Mouse (Mus musculus) layer of hippocampus, adult 8-10 months (tissue): Measurements from ENCODE around the gene Pgghg. TPM values are rescaled to one million over a fixed set of nuclear protein-coding genes. Genes with fewer than 3 reads are reported as not detected.
A peak's percentile ranks its signal among the peaks of the same experiment; 100 is the strongest.
"Not testable (repeated sequence)": the region's sequence is repeated elsewhere in the genome, so short reads cannot be mapped to it uniquely, and the experiment has no call there.

Experiments used
- DNase-seq, 2 experiments: peaks; one replicate each; pipeline ENCODE4 v3.0.0; 2022; ENCODE audit warnings: low spot score in 2 of 2
- total RNA-seq, 4 experiments: library from RNA; stranded (reverse); gene quantifications; 2 replicates each; pipeline ENCODE4 v1.2.4; 2022

Gene Pgghg
- total RNA-seq, 4 experiments from 2014 or later = 3.6 to 6.3 (median 4.9) TPM

DNA sequence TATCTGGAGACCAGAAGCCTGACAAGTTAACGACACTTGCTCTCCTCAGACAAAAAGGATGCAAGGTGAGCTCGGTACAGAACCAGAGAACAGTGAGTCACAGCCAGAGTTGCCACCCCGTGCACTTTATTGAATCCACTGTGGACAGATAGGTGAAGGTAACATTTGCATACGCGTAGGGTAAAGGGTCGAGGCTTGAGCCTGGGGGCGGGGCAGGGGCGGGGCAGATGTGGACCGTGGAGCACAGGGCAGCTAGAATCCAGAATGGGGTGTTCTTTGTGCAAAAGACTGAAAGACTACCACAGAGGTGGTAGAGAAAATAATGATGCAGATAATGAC lies 13.5 kb downstream of the Pgghg start:
- no peak for DNase-seq

DNA sequence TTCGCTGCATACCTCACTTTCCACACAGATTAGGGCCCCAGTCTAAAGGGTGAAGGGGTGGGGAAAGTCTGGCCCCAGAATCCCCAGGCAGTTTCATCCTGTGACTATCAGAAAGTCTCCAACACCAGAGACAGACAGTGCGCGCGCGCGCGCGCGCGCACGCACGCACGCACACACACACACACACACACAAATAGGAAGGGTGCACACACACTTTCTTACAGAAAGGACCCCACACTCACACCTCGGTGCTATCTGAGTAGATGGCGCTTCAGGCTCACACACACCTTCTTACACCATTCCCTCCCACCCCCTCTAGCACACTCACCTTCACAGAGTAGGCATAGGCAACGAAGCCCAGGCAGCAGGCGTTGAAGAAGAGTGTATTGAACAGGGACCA lies 14.2 kb downstream of the Pgghg start:
- DNase-seq = no peak

DNA sequence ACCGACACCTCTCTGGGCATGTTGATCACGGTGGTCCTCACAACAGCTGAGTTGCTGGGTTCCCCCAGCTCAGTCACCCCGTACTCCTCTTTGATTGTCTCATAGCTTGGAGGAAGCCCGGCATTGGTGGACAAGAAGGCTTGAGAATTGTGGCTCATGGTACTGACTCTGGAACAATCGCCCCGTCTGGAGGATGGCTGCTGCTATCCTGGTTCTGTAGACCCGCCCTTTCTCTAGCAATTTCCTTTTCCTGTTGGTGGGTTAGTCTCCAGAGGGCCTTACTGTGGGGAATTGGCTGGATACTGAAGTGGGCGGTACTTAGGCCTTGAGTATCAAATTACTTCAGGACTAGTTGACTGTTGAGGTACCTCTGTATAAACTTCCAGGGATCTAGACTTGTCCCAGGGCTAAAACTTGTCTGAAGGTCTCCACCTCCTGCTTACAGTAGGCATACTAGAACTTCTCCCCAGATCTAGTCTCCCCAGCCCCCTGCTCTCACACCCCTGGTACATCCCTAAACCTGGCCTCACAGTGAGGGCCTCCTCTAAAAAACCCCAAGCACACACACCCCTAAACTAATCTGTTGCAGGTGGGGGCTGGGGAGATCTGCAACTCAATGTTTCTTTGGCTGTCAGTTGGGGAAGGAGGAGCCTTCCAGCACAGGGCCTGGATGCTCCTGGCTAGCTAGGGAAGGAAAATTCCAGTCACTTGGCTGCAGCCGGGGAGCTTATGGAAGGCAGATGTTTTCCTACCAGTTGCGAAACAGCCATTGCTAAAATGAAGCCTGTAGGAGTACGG lies 14.8 kb downstream of the Pgghg start, which contains the start of the genes Gm45717 and Ifitm2:
Gene Gm45717 (minus strand): TSS at position 180 of the 798 bp plus-strand sequence.
Gene Ifitm2 (minus strand): TSS at position 230 of the 798 bp plus-strand sequence.
- peak in 1 of 2 experiments; percentile 28 for DNase-seq

DNA sequence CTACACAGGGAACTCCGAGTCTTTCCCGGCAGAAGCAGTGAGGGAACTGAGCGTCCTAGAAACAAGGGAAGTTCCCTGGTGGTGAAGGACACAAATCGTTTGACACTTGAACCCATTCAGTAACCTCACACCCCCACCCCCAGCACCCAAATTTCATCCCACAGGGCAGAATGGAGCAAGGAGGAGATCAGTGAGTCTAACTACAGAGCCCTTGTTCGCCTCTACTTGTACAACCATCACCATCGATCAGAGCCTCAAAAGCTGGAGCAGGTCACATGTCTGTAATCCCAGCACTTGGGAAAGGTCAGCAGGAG lies 15.3 kb downstream of the Pgghg start:
- no peak for DNase-seq

DNA sequence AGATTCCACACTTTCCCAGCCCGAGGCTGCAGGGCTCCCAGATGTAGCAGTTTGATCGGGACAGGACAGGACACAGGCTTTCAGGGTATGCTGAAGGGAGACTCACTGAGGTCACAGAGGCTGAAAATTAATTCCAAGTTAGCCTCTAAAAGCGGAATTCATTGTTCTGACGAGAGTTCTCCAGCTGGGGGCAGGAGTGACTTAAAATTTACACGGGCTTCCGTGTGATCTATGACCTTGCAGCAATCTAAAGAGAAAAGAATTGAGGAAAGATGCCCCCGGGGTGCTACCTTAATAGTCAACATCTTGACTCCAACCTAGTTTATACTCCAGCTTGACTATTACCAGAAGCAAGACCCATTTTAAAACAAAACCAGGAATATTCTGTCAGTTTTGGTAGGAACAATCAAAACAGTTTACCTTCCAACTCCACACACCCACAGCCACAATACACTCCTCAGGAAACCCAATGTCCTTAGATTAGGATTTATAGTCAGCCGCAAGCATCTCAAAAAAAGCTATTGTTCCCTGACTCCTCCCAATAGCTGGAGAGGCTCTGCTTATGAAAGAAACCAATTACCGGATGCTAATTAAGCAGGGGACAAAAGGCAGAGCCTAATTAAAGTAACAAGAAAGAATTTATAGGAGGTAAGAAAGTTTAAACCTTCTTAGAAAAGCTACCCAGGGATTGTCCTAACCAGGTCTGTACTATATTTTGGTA lies 18.1 kb downstream of the Pgghg start:
- peak in 1 of 2 experiments; percentile 25 for DNase-seq

DNA sequence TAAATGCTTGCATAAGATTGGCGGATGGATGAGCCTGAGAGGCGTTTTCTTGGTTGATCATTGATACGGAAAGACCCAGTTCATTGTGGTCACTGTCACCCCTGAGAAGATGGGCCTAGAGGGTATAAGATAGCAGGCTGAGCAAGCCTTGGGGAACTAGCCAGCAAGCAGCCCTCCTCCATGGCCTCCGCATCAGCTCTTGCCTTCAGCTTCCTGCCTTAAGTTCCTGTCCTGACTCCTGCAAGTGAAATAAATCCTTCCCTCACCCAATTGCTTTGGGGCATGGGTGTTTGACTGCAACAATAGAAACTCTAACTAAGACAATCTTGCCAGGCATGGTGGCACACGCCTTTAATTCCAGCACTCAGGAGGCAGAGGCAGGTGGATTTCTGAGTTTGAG lies 18.8 kb downstream of the Pgghg start:
- DNase-seq = no peak

DNA sequence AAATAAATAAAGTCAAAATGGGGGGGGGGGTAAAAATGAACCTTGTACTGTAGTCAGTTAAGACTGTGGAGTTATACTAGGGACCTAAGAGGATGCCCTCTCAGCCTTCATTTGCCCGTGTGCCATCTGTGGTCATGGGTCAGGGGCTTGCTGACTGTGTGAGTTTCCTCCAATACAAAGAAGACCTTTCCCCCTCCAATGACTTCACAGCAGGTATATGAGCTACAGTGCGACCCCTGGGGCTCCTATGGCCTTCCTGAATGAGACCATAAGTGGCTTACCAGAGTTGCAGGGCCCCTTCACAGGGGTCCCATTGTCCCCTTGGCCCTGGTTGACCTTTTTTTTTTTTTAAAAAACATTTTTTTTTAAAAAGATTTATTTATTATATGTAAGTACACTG lies 20.2 kb downstream of the Pgghg start:
- no peak for DNase-seq

DNA sequence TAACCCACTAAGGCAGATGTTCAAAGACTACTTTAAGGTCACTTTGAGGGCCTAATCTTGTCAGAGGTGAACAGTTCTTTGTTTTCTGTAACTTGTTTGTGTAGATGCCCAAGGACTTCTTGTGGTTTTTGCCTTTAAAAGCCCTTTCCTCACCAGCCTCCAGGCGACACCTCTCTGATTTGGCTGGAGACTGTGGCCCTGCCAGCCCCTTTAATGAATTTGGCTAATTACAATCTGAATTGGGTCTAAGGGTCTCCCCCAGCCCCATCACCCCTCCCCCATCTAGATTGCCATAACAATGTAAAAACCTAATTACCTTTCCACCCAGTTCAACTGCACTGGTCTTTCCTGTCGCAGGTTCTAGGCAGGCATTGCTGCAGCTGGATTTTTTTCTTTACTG lies 21.5 kb downstream of the Pgghg start:
- DNase-seq = no peak

DNA sequence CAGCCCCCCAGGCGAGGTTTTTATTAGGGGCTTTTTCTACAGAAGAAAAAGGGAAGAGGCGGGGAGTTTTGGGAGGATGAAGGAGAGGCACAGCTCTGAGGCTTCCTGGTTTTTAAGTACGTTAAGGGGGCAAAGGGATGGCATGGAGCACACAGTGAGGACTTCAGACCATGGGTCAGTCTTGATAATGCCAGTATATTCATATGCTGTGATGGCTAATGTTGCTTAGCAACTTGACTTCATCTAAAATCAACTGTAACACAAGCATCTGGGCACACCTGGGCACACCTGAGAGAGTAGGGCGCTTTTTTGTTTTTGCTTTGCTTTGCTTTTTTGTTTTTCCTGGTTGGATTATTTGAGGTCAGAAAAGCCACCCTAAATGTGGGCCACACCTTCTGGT lies 25.7 kb downstream of the Pgghg start, which contains the start of gene Ifitm1:
Gene Ifitm1 (plus strand): TSS at position 301 of the 400 bp plus-strand sequence.
- DNase-seq = no peak

DNA sequence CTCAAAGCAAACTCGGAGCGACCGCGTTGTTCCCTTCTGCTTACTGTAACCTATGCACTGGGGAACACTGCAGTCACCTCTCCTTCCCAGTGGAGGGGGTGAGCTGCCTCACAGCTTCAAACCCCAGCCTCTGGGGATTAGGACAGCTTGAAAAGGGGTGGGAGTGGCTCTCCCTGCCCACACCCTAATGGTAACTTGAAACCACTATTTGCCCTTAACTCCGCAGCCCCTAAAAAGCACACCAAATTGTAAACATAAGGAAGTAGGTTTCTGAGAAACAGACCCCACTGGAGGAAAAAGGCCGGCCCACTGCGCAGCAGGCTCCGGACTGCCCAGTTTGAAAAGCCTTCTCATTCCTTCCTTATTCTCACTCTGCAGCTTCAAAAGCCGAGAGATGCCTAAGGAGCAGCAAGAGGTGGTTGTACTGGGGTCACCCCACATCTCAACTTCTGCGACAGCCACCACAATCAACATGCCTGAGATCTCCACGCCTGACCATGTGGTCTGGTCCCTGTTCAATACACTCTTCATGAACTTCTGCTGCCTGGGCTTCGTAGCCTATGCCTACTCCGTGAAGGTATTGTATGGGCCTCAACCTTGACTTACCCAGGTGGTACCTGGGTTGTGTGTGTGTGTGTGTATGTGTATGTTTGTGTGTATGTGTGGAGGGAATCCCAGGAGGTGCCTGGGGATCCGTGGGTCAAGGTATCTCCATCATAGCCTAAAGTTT lies 26.8 kb downstream of the Pgghg start:
- DNase-seq = no peak

DNA sequence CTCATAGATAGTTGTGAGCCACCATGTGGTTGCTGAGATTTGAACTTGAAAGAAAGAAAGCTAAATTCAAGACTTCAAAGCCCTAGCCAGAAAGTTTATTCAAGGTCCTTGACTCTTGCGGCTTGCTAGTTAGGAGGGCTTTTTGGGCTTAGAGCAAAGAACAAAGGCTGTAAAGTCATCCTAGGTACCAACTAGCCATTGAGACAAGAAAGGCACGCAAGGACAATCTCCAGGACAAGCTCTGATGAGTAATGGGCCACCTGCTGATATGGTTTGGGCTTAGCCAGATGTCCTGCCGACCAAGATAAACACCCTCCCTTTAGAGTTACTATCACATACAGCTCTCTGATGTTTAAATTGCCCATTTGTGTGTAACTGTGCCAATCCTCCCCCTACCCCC lies 27.5 kb downstream of the Pgghg start:
- DNase-seq = not testable (repeated sequence)

DNA sequence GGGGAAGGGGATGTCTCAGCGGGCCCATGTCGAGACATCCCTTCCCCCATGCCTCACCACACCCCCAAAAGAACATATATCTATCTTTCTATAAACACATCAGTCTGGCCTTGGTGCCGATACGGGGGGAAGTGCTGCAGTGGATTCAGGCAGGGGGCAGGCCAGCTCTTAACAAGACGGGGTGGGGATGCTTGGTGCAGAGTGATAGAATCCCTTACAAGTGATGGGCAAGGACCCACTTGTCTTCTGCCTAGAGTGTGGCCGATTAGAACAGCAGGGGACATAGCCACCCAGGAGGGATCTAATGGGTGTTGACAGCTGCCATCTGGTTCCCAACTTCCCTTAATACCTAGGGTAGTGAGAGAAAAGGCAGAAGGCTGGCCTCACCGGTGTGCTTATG lies 29.7 kb downstream of the Pgghg start:
- no peak for DNase-seq

DNA sequence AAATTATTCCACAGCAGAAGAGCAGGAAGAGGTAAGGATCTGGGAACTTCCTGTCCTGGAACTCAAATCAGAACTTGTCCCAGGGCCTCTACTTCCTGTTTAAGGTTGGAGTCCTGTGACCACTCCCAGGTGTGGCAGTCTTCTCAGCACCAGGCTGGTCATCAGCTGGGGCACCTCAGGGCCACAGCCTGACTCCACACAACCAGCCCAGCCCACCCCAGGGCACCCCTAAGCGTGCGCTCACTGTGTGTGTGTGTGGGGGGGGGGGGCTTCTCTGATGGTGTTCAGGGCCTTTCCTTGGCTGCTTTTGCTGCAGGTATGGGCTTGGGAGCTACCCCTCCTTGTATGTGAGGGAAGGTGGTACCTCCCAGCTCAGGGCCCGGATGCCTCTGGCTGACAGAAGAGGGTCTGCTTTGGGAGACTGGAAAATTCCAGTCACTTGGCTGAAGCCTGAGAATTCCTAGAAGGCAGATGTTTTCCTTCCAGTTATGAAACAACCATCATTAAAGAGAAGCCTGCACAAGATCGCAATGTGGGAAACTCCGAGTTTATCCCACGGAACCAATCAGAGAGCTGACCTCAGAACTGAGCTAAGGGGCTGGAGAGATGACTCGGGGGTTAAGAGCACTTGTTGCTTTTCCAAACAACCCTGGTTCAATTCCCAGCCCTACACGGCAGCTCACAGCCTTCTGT lies 30.4 kb downstream of the Pgghg start:
- no peak for DNase-seq

DNA sequence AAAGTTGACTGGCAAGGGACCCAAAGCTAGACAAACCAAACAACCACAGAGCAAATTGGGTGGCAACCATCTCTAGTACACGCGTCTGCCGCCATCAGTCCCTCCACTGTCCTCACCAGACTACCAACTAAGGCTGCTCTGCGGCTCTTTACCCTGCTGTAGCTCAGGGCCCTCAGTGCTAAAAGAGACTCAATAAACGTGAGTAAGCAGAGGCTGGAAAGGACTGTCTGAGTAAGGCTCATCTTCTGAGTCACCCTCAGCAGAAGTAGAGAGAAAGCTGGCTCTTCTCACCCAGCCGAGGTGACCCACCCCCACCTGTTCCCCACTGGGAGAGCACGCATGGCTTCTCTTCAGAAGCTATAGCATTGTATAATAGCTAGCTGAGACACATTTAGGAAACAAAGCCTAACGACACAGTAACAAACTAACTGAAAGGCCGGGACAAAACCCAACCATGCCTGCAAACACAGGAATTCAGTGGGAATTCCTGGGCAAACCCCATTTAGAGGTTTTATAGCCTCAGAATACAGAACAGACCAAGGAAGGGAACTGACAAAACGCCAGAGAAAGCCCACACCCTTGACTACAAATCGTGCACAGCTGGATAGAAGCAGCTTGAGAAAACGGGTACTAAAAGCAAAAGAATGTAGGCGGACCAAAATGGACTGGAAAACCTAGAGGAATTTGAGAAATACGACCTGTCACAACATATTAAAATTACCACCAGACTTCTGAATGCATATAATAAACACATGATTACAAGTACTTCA lies 32.4 kb downstream of the Pgghg start:
- DNase-seq = no peak

DNA sequence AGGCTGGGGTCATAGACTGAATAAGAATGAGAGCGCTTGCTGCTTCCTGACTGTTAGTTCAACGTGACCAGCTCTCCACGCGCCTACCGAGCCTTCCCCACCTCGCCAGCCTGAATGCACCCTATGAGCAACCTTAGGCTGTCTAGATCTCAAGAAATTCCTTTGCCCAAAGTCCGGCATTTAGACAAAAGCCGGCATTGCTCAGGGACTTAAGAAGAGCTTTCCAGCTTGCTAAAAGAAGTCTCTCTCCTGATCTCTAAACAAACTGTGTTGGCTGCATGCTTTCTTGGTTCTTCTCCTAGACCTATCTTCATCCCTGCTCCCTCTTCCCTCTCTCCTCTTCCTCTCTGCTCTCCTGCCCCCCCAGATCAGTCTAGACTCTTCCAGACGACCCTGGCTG lies 33.7 kb downstream of the Pgghg start:
- no peak for DNase-seq

DNA sequence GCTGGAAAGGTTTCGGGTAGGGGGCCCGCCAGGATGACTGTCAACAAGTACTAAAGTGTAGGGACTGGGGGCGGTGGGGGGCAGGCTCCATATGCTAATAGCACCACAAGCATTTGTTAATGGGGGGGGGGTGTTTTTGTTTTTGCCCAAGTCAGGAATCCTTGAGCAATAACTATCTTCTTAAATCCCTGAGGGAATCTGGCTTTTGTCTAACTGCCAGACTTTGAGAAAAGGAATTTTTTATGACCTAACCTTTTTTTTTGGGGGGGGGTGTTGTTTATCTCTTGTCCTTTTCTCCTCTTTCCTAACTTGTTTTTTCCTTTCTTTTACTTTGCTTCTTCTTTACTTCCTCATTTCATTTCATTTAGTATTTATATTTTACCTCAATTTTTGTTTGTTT lies 34.3 kb downstream of the Pgghg start:
- DNase-seq = no peak

DNA sequence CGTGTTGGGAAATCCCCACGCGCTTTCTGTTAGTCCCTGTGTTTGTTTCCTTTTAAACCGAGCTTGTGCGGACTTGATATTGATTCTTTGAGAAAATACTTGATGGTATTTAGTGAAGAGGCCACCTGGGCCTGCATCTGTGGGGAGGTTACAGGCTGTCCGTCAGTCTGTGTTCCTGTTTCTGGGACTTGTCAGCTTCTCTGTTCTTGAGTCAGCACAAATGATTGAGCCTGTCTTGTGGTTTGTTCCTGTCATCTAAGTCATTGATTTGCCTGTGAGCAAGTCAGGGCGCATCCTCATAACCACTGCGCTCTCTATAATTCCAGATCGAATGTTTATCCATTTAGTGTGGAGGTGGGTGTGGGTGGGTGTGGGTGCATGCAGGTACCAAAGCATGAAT lies 35.5 kb downstream of the Pgghg start:
- DNase-seq = not testable (repeated sequence)

DNA sequence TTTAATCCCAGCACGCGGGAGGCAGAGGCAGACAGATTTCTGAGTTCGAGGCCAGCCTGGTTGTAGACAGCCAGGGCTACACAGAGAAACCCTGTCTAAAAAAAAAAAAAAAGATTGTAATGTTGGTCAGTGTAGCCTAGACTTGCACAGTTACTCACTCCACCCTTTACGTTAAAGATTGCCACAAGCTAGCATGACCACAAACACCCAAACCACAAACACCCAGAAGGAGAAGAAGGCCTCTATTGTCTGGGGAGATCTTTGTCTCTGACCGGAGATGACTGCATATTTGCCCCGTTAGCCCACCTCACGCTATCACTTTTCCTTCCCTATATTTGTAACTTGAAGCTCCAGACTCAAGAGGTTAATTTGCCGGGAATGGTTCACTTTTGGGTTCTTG lies 40.5 kb downstream of the Pgghg start:
- DNase-seq = no peak

DNA sequence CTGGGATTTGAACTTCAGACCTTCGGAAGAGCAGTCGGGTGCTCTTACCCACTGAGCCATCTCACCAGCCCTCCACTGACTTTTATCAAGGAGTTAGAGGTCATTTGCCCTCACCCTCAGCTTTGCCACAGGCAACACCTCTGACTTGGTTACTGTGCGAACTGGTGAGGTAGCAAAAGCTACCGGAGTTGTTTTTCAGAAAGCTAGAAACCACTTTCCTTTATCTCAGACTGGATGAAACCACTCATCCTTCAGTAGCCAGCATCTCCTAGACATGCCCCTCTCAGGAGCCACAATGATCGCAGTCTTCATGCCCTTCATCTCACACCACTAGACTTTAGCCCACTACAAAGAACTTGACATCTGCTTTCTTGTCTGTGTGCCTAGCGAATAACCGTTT lies 41.8 kb downstream of the Pgghg start:
- no peak for DNase-seq

DNA sequence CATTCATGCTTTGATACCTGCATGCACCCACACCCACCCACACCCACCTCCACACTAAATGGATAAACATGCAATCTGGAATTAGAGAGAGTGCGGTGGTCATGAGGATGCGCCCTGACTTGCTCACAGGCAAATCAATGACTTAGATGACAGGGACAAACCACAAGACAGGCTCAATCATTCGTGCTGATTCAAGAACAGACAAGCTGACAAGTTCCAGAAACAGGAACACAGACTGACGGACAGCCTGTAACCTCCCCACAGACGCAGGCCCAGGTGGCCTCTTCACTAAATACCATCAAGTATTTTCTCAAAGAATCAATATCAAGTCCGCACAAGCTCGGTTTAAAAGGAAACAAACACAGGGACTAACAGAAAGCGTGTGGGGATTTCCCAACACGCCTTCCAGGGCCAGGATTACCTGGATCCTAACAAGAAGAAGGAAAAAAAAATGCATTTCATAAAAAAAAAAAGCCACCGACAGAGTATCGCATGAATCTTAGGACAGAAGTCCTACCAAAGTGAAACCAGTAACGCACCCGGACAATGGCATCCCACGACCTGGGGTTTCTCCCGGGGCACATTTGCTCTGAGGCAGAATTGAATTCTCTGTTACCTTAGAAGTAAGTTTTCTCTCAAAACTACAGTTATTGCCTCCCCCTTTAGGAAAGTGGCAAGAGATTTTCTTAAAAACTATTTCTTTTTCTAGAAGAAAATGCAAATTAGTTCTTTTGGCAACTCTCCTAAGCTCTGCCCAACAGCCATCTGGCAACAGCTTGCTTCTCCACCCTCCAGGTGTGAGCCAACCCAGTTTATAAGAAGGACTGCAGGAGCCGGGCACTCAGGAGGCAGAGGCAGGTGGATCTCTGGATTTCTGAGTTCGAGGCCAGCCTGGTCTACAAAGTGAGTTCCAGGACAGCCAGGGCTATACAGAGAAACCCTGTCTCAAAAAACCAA lies 46.3 kb downstream of the Pgghg start:
- peak; percentile 21 to 24 for DNase-seq
